Mouse (Mus musculus): ENCODE results near the gene Ltbp3. TPM values are rescaled to one million over a fixed set of nuclear protein-coding genes. Genes with fewer than 3 reads are reported as not detected.

Ltbp3 gene
- total RNA-seq, 2 experiments from 2014 or later: 23.8 to 30.0 TPM

GRCm38 (mm10) chr19:5794771-5795576, 54.3 kb downstream of the Ltbp3 start:
- Histone ChIP-seq H3K4me3 (peak overlapping the region; percentile 97), H3K27ac (peak overlapping the region; percentile 100)
- TF ChIP-seq CTCF (conservative IDR thresholded peaks at IDR 0.05): no peak
- peak in 1 of 2 experiments; percentile 15 for DNase-seq (ENCODE audit: low spot score in 2 of 2)

GRCm38 (mm10) chr19:5795668-5796572, 55.2 kb downstream of the Ltbp3 start:
- Histone ChIP-seq H3K4me3 (peak overlapping the region; percentile 97), H3K27ac (peak overlapping the region; percentile 100)
- TF ChIP-seq CTCF (conservative IDR thresholded peaks at IDR 0.05): no peak
- peak in 1 of 2 experiments; percentile 11 for DNase-seq (ENCODE audit: low spot score in 2 of 2)

DNA sequence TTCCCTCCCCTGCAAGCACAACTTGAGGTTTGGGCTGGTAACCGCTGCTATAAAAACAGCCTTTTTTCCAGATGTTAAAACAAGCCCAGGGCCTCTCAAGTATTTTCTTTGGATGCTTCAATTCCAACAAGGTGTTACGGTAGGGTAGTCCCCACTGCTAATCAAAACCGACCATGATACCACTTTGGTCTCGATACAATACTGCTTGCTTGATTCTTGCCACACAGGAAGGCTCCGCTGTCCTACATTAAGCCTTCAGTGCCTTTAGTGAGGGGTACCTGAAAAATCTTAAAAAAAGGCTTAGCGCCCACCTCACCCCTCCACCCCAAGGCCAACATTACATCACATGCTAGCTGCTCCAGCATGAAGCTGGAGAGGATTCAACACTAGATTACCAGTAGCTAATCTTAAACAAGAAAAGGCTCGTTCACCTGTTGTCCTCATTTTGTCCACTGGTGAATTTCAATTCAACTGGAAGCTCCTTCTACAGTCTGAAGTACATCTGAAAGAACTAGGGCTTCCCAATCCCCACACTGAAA, 55.9 kb downstream of the Ltbp3 start:
- peak in 1 of 2 experiments; percentile 10 for DNase-seq (ENCODE audit: low spot score in 2 of 2)
- H3K4me3 ChIP-seq: peak overlapping the region; percentile 97
- TF ChIP-seq CTCF (conservative IDR thresholded peaks at IDR 0.05): no peak
- H3K27ac ChIP-seq: peak overlapping the region; percentile 100

DNA sequence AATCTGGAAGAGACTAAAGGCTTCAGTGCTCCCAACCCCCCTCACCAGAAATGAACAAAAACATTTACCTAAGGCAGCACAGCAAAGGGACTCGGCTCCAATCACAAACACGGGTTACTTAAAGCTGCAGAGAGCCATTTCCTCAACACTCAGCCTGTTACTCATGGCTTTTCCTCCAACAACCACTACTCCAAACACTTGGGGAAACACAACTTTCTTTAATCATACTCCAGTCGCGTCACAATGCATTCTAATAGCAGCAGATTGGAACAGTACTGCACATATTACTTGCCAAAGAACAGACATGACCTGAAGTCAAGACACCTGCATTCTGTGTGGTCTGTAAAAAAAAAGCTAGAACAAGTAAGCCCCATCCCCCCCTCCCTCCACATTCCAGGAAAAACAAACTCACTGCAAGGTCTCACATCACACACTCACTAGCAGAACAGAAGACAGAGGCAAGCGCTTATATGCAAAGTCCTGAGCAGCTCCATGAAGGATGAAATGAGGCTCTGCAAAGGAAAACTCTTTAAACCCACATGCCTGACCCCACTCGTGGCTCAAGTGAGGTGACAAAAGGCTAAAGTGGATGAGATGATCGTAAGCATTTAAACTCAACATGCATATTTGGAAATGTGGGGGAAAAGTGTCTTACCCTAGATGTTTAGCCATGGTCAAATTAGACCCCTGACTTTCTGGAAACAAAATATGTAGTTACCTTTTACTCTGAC, 56.8 kb downstream of the Ltbp3 start:
- Histone ChIP-seq H3K4me3 (peak overlapping the region; percentile 97), H3K27ac (peak overlapping the region; percentile 100)
- peak in 1 of 2 experiments; percentile 9 for DNase-seq (ENCODE audit: low spot score in 2 of 2)
- TF ChIP-seq CTCF (conservative IDR thresholded peaks at IDR 0.05): no peak

DNA sequence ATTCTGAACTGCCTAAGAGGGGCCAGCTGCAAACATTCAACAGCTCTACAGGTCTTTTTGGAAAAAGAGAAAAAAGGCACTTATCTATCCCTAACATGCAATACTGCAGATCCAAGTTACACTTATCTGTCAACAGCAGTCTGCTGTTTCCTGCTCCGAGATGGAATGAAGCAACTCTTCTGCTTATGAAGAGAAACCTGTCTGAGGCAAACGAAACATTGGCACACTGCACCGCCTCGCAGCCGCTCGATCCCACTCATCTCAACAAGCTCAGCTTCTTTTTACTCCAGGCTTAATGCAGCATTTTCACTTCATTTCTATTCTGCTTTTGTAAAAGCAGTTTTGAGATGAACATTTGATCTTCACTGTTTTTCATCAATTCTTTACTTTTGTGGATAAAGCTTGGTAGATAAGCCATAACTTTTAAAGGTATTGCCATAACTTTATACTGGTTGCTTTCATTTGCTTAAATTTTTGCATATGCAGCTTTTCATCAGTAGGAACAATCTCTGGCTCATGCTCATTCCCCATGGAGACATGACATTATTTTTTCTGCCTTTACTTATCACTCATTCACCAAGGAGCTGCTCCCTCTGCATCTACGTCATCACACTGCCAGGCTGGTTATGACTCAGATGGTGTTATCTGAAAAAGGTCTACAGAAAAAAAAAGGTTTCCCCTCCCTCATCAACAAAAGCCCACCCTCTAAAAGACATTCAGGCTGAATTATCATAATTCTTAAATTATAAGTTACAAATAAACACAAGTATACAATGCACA, 58.2 kb downstream of the Ltbp3 start:
- DNase-seq (ENCODE audit: low spot score in 2 of 2): peak in 1 of 2 experiments; percentile 20
- TF ChIP-seq CTCF (conservative IDR thresholded peaks at IDR 0.05): no peak
- peak overlapping the region; percentile 97 for H3K4me3 ChIP-seq
- H3K27ac ChIP-seq: peak overlapping the region; percentile 100

GRCm38 (mm10) chr19:5799566-5800349, 59.1 kb downstream of the Ltbp3 start:
- Histone ChIP-seq H3K27ac (peak overlapping the region; percentile 100), H3K4me3 (peak overlapping the region; percentile 97)
- no peak for TF ChIP-seq CTCF (conservative IDR thresholded peaks at IDR 0.05)
- peak in 1 of 2 experiments; percentile 17 for DNase-seq (ENCODE audit: low spot score in 2 of 2)

DNA sequence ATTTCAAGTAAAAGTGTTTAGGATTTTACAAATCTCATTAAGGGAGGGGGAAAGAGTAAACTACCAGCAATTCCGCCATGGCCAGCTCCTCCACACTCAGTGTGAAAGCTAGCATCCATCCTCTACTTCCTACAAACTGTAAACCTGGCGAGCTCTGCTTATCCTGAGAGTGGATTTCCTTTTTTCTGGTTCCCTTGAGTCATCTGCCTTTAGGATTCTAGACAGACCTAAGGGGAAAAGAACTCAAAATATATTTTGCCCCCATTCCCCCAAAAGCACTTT, 59.6 kb downstream of the Ltbp3 start:
- no peak for TF ChIP-seq CTCF (conservative IDR thresholded peaks at IDR 0.05)
- peak in 1 of 2 experiments; percentile 7 for DNase-seq (ENCODE audit: low spot score in 2 of 2)

GRCm38 (mm10) chr19:5800632-5801431, 60.1 kb downstream of the Ltbp3 start:
- TF ChIP-seq CTCF (conservative IDR thresholded peaks at IDR 0.05): no peak
- DNase-seq (ENCODE audit: low spot score in 2 of 2): peak in 1 of 2 experiments; percentile 15
- Histone ChIP-seq H3K4me3 (peak overlapping the region; percentile 97), H3K27ac (peak overlapping the region; percentile 100)

More for the DNA sequence above, 59.6 kb downstream of the Ltbp3 start:
- Histone ChIP-seq H3K27ac (peak overlapping the region; percentile 100), H3K4me3 (peak overlapping the region; percentile 97)

DNA sequence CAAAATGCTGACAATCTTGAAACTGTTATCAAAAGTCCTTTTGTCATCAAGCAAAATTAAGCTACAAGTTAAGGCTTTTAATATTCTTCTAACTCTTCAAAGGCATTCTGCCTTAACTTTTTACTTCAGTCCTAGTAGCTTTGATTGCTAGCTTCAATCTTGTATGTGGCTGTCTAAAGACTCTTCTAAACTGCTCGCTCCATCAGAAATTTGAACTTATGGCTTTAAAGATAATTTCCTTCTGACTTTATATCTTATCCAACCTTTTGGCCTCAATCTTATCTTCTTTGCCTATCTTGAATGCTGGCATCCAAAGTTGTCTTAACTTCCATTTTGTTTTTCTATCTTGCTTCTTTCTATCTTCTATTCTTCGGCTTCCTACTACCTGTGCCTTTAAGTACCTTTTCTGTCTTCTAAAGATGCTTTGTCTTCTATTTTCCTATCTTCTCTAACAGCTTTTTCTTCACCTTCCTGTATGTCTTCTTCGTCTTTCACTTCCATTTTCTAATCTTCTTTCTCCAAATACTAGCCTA, 60.8 kb downstream of the Ltbp3 start:
- Histone ChIP-seq H3K27ac (peak overlapping the region; percentile 100), H3K4me3 (peak overlapping the region; percentile 97)
- no peak for TF ChIP-seq CTCF (conservative IDR thresholded peaks at IDR 0.05)
- no peak for DNase-seq (ENCODE audit: low spot score in 2 of 2)
